In the genomic region with DNA sequence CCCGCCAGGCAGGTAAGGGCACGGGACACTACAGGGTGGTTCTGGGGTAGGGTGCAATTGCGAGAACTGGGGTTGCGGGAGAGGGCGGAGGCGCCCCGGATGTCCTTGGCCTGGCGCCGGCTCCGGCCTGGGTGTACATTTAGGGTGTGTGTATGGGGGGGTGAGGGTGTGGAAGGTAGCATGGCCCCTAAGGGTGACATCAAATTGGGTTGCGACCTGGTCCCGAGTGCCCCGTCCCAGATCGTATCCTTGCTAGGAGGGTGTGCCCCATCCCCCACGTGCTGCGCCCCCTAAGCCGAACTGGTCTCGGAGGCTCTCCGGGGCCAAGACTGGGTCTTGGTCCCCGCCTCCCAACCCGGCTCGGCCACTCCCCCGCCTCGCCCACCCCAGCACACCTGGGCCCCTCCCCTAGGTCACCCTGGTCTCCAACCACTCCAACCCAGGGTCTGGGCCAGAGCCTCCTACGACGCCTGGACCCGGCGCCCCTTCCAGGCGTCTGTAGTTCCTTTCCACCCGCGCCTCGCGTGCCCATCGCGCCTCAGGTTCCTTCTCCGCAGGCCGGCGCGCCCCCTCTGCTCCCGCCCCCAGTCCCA, we compare ENCODE assay signal across 9 mouse cellular contexts. TPM values are rescaled to one million over a fixed set of nuclear protein-coding genes. Genes with fewer than 3 reads are reported as not detected.
A peak's percentile ranks its signal among the peaks of the same experiment; 100 is the strongest.
DNase-seq lines count a peak whose midpoint lies in the region; ATAC-seq and TF ChIP-seq lines count a peak whose summit lies in the region.
"Had no signal": no experiment of that assay in that cellular context is flagged by ENCODE, and none has a peak within 500 bp of the region (broad histone marks: within the 10 kb centered on the region; RNA-seq: fewer than 3 reads in every experiment).

No protein-coding gene starts in this region.

- peak overlapping the region; percentile 44 for H3K4me3 ChIP-seq in heart, embryonic 14.5 days (ENCODE audit: control insufficient read depth in 1 of 2, insufficient read depth in 1 of 2, low read depth in 1 of 2, low read length in 2 of 2)
- H3K4me3 ChIP-seq in E14TG2a.4 (replicated peaks; ENCODE audit: low read length): peak overlapping the region; percentile 77
- H3K4me3 ChIP-seq in hindbrain, embryonic 16.5 days (ENCODE audit: low read length): peak overlapping the region; percentile 73
- peak overlapping the region; percentile 70 for H3K4me3 ChIP-seq in midbrain, embryonic 10.5 days

- 2% methylated on average over 27 of the region's 40 CpGs for WGBS in heart, embryonic 14.5 days
- 0% methylated on average over 35 of the region's 40 CpGs for WGBS in hindbrain, embryonic 16.5 days
- 0% methylated on average over 40 of the region's 40 CpGs for WGBS in midbrain, embryonic 10.5 days

- no peaks in the 10 kb centered on the region for H3K36me3 ChIP-seq in heart, embryonic 14.5 days (ENCODE audit: control insufficient read depth, insufficient read depth, low read length)
- H3K36me3 ChIP-seq in E14TG2a.4 (ENCODE audit: insufficient read depth, low read length): peaks cover 4% of the 10 kb centered on the region; the same call in 1 of the 2 replicates
- H3K36me3 ChIP-seq in hindbrain, embryonic 16.5 days (ENCODE audit: control insufficient read depth, insufficient read depth, low read length): peaks cover 10% of the 10 kb centered on the region
- H3K36me3 ChIP-seq in midbrain, embryonic 10.5 days: peaks cover 12% of the 10 kb centered on the region

- intact Hi-C loops in heart, postnatal 10 days (cut with DNase I): no loop called here

- H3K27me3 ChIP-seq in heart, embryonic 14.5 days (ENCODE audit: control insufficient read depth, insufficient read depth, low read length): peaks cover 69% of the 10 kb centered on the region
- H3K27me3 ChIP-seq in E14TG2a.4 (ENCODE audit: insufficient read depth, low read length): peaks cover 76% of the 10 kb centered on the region
- no peaks in the 10 kb centered on the region for H3K27me3 ChIP-seq in hindbrain, embryonic 16.5 days (replicated peaks; ENCODE audit: control insufficient read depth, insufficient read depth, low read length)
- peaks cover 72% of the 10 kb centered on the region for H3K27me3 ChIP-seq in midbrain, embryonic 10.5 days (ENCODE audit: low read depth, poor library complexity, severe bottlenecking)

- ATAC-seq in heart, embryonic 14.5 days (ENCODE audit: insufficient number of reproducible peaks, insufficient read depth, low FRiP score, low read depth): no peak
- peak; percentile 34; the same call in 1 of the 2 replicates for ATAC-seq in hindbrain, embryonic 16.5 days

- H3K9ac ChIP-seq in heart, embryonic 14.5 days (ENCODE audit: low read length): peak overlapping the region; percentile 67
- H3K9ac ChIP-seq in hindbrain, embryonic 16.5 days (ENCODE audit: low read depth, low read length): peak overlapping the region; percentile 86

- H3K4me2 ChIP-seq in heart, embryonic 14.5 days (ENCODE audit: low read length): peak overlapping the region; percentile 92
- peak overlapping the region; percentile 73 for H3K4me2 ChIP-seq in hindbrain, embryonic 16.5 days (ENCODE audit: low read length)

- no peak overlapping the region for H3K27ac ChIP-seq in heart, embryonic 14.5 days (replicated peaks in 1 of 2; ENCODE audit: control insufficient read depth in 1 of 2, insufficient read depth in 1 of 2, low read depth in 2 of 2, low read length in 2 of 2)
- peak overlapping the region; percentile 81 for H3K27ac ChIP-seq in hindbrain, embryonic 16.5 days (ENCODE audit: low read depth, low read length)
- H3K27ac ChIP-seq in midbrain, embryonic 10.5 days (replicated peaks): peak overlapping the region; percentile 91
- H3K27ac ChIP-seq: macrophage had no signal

- no peaks in the 10 kb centered on the region for H3K9me3 ChIP-seq in heart, embryonic 14.5 days (ENCODE audit: control insufficient read depth, low read length)
- no peaks in the 10 kb centered on the region for H3K9me3 ChIP-seq in E14TG2a.4 (ENCODE audit: low read length)
- no peaks in the 10 kb centered on the region for H3K9me3 ChIP-seq in hindbrain, embryonic 16.5 days (ENCODE audit: control insufficient read depth, low read length)
- H3K9me3 ChIP-seq in midbrain, embryonic 10.5 days (replicated peaks): no peaks in the 10 kb centered on the region

- DNase-seq in heart, postnatal 10 days: no peak
- peak; percentile 40 to 47 for DNase-seq in cerebellum, postnatal 25 days
- DNase-seq in midbrain, embryonic 10.5 days (ENCODE audit: low spot score): no peak
- DNase-seq in ovary, postnatal 36 days (ENCODE audit: low spot score): no peak
- no peak for DNase-seq in layer of hippocampus, adult 18-20 months (ENCODE audit: low spot score in 2 of 2)

- no peak for TF ChIP-seq CTCF in E14TG2a.4 (conservative IDR thresholded peaks at IDR 0.05; ENCODE audit: low read length)

- H3K4me1 ChIP-seq in heart, embryonic 14.5 days (ENCODE audit: control insufficient read depth in 2 of 2, insufficient read depth in 2 of 2, low read length in 2 of 2): peaks cover 3 to 15% of the 10 kb centered on the region in 2 experiments; a peak in 3 of 4 replicates
- H3K4me1 ChIP-seq in E14TG2a.4 (replicated peaks; ENCODE audit: low read depth, low read length): peaks cover 46% of the 10 kb centered on the region
- peaks cover 20% of the 10 kb centered on the region for H3K4me1 ChIP-seq in hindbrain, embryonic 16.5 days (ENCODE audit: control insufficient read depth, insufficient read depth, low read depth, low read length)
- peaks cover 46% of the 10 kb centered on the region for H3K4me1 ChIP-seq in midbrain, embryonic 10.5 days

RNA-seq across cellular contexts. Expression of a gene that starts 0.3 kb away (rescaled TPM):
- polyA plus RNA-seq in heart, embryonic 14.5 days (2014; fragmentation: Nextera tagmentation; extraction: Ambion mirVana): 0.44 and 0.96 TPM in 2 replicates
- 1 to 10 TPM; 1.4 TPM for total RNA-seq in heart, postnatal 10 days (2021)
- 33.1 and 33.6 TPM in 2 replicates for polyA plus RNA-seq in hindbrain, embryonic 16.5 days (2015; fragmentation: Nextera tagmentation; extraction: Ambion mirVana)
- 1.5 and 2.6 TPM in 2 replicates for polyA plus RNA-seq in midbrain, embryonic 10.5 days (2016; fragmentation: Nextera tagmentation; extraction: Ambion mirVana)
- 100 to 1,000 TPM; 626 to 653 TPM for total RNA-seq in layer of hippocampus, adult 18-20 months (2021)
- polyA plus RNA-seq: macrophage had no signal

RNA-seq across cellular contexts. Expression of a gene that starts 3.7 kb away (rescaled TPM):
- polyA plus RNA-seq in heart, embryonic 14.5 days (2014; fragmentation: Nextera tagmentation; extraction: Ambion mirVana): 0.81 and 0.85 TPM in 2 replicates
- 1 to 10 TPM; 1.1 TPM for total RNA-seq in heart, postnatal 10 days (2021)
- 3.5 and 3.6 TPM in 2 replicates for polyA plus RNA-seq in hindbrain, embryonic 16.5 days (2015; fragmentation: Nextera tagmentation; extraction: Ambion mirVana)
- 2.2 and 2.4 TPM in 2 replicates for polyA plus RNA-seq in midbrain, embryonic 10.5 days (2016; fragmentation: Nextera tagmentation; extraction: Ambion mirVana)
- 1 to 10 TPM; 3.3 to 3.6 TPM for total RNA-seq in layer of hippocampus, adult 18-20 months (2021)

RNA-seq across cellular contexts. Expression of a gene that starts 49.1 kb away (rescaled TPM):
- not detected in 2 replicates for polyA plus RNA-seq in heart, embryonic 14.5 days (2014; fragmentation: Nextera tagmentation; extraction: Ambion mirVana)
- not detected for total RNA-seq in heart, postnatal 10 days (2021)
- not detected in 2 replicates for polyA plus RNA-seq in hindbrain, embryonic 16.5 days (2015; fragmentation: Nextera tagmentation; extraction: Ambion mirVana)
- not detected in 2 replicates for polyA plus RNA-seq in midbrain, embryonic 10.5 days (2016; fragmentation: Nextera tagmentation; extraction: Ambion mirVana)
- total RNA-seq in layer of hippocampus, adult 18-20 months (2021): not detected
- polyA plus RNA-seq: macrophage had no signal

RNA-seq across cellular contexts. Expression of a gene that starts 53.2 kb away (rescaled TPM):
- not detected in 2 replicates for polyA plus RNA-seq in heart, embryonic 14.5 days (2014; fragmentation: Nextera tagmentation; extraction: Ambion mirVana)
- total RNA-seq in heart, postnatal 10 days (2021): not detected
- 0.12 TPM in 1 of 2 replicates, not detected in the other for polyA plus RNA-seq in hindbrain, embryonic 16.5 days (2015; fragmentation: Nextera tagmentation; extraction: Ambion mirVana)
- polyA plus RNA-seq in midbrain, embryonic 10.5 days (2016; fragmentation: Nextera tagmentation; extraction: Ambion mirVana): 0.17 TPM in 1 of 2 replicates, not detected in the other
- total RNA-seq in layer of hippocampus, adult 18-20 months (2021): not detected
- polyA plus RNA-seq: macrophage had no signal

Comparison
In these comparisons a context has a peak if more than half of its experiments do, and no peak if none do; other contexts are left out.
1. H3K27ac ChIP-seq: peak in hindbrain, embryonic 16.5 days (single experiment) and midbrain, embryonic 10.5 days (single experiment); none in heart, embryonic 14.5 days (0 of 2).
2. DNase-seq: peak in cerebellum, postnatal 25 days (2 of 2); none in heart, postnatal 10 days (0 of 2), midbrain, embryonic 10.5 days (single experiment), ovary, postnatal 36 days (single experiment) and layer of hippocampus, adult 18-20 months (0 of 2).
3. Peak in every context shown above with its lines, with median percentiles within 50 percentile points of each other: H3K4me3 ChIP-seq.